Mouse (Mus musculus) limb, embryonic 15.5 days (tissue): ENCODE measurements around the gene Cblb. TPM values are rescaled to one million over a fixed set of nuclear protein-coding genes. Genes with fewer than 3 reads are reported as not detected.

Experiments
- ATAC-seq: fragments of 200-750 bp; cut with Nextera tagmentation; 2 replicates; pipeline ENCODE4 v1.8.0; 2017; ENCODE audit warnings: low read depth, moderate TSS enrichment; ENCODE audit not compliant: insufficient number of reproducible peaks, low FRiP score, low TSS enrichment
- H3K27ac ChIP-seq: fragments of 300-500 bp; sonication (generic); 2 replicates; pipeline ENCODE4 v1.5.1; 2015; ENCODE audit warnings: moderate library complexity, mild to moderate bottlenecking, inconsistent platforms
- H3K27me3 ChIP-seq: fragments of 300-500 bp; sonication (generic); 2 replicates; pipeline ENCODE4 v1.6.1; 2015; ENCODE audit warnings: inconsistent platforms
- H3K36me3 ChIP-seq: fragments of 300-500 bp; sonication (generic); 2 replicates; pipeline ENCODE4 v1.6.1; 2015; ENCODE audit warnings: inconsistent platforms
- H3K4me1 ChIP-seq: fragments of 300-500 bp; sonication (generic); 2 replicates; pipeline ENCODE4 v1.6.1; 2015; ENCODE audit warnings: inconsistent platforms
- H3K4me2 ChIP-seq: fragments of 300-500 bp; sonication (generic); 2 replicates; pipeline ENCODE4 v1.6.1; 2015; ENCODE audit warnings: mild to moderate bottlenecking, inconsistent platforms
- H3K4me3 ChIP-seq: fragments of 300-500 bp; sonication (generic); 2 replicates; pipeline ENCODE4 v1.5.1; 2015; ENCODE audit warnings: mild to moderate bottlenecking, inconsistent platforms
- H3K9ac ChIP-seq: fragments of 300-500 bp; sonication (generic); 2 replicates; pipeline ENCODE4 v1.6.1; 2015; ENCODE audit warnings: inconsistent platforms
- H3K9me3 ChIP-seq: fragments of 300-500 bp; sonication (generic); 2 replicates; pipeline ENCODE4 v1.6.1; 2016; ENCODE audit warnings: inconsistent platforms
- WGBS: fragments of 180-500 bp; shearing (Covaris S2); methylation state at CpG from one replicate; pipeline ENCODE4 v1.1.7; 2015; 5-methylcytosine and 5-hydroxymethylcytosine counted together
- polyA plus RNA-seq: library from polyadenylated mRNA; unstranded; fragments of >200 nt; fragmentation: Nextera tagmentation; extraction: Ambion mirVana; gene quantifications from 2 replicates; pipeline ENCODE4 v1.2.1, GENCODE M21; 2015

Cblb gene
- polyA plus RNA-seq, 1 experiment from 2014 or later, result 15.2 TPM

GRCm38 (mm10) chr16:52189103-52189502, 158.1 kb downstream of the Cblb start:
- no peak overlapping the region for H3K4me3 ChIP-seq
- peaks cover 46% of the 10 kb centered on the region for H3K36me3 ChIP-seq

GRCm38 (mm10) chr16:52190714-52191113, 159.7 kb downstream of the Cblb start:
- no peak for ATAC-seq
- Histone ChIP-seq H3K36me3 (peaks cover 49% of the 10 kb centered on the region), H3K4me2 (no peak overlapping the region), H3K4me3 (no peak overlapping the region), H3K27me3 (no peaks in the 10 kb centered on the region), H3K4me1 (no peaks in the 10 kb centered on the region), H3K9me3 (no peaks in the 10 kb centered on the region), H3K27ac (no peak overlapping the region), H3K9ac (no peak overlapping the region)
- 88% methylated on average over 5 of the region's 5 CpGs for WGBS

More at GRCm38 (mm10) chr16:52189103-52189502, 158.1 kb downstream of the Cblb start:
- no peak for ATAC-seq
- no peaks in the 10 kb centered on the region for H3K9me3 ChIP-seq
- H3K9ac ChIP-seq, result no peak overlapping the region
- no peaks in the 10 kb centered on the region for H3K27me3 ChIP-seq
- WGBS, result 76% methylated on average over 2 of the region's 2 CpGs
- H3K27ac ChIP-seq, result no peak overlapping the region
- no peaks in the 10 kb centered on the region for H3K4me1 ChIP-seq
- no peak overlapping the region for H3K4me2 ChIP-seq

- ATAC-seq, result no peak
- WGBS, result 91% methylated on average over 5 of the region's 5 CpGs
Observed at GRCm38 (mm10) chr16:52194040-52194439, 163.0 kb downstream of the Cblb start.

GRCm38 (mm10) chr16:52194866-52195265, 163.8 kb downstream of the Cblb start:
- Histone ChIP-seq H3K36me3 (peaks cover 46% of the 10 kb centered on the region), H3K27ac (no peak overlapping the region), H3K4me3 (no peak overlapping the region), H3K9ac (no peak overlapping the region), H3K27me3 (no peaks in the 10 kb centered on the region), H3K4me2 (no peak overlapping the region), H3K4me1 (no peaks in the 10 kb centered on the region), H3K9me3 (no peaks in the 10 kb centered on the region)
- ATAC-seq, result no peak
- WGBS, result 92% methylated on average over 3 of the region's 3 CpGs

More at GRCm38 (mm10) chr16:52194040-52194439, 163.0 kb downstream of the Cblb start:
- Histone ChIP-seq H3K27ac (no peak overlapping the region), H3K4me3 (no peak overlapping the region), H3K4me2 (no peak overlapping the region), H3K4me1 (no peaks in the 10 kb centered on the region), H3K36me3 (peaks cover 51% of the 10 kb centered on the region), H3K9me3 (no peaks in the 10 kb centered on the region), H3K27me3 (no peaks in the 10 kb centered on the region), H3K9ac (no peak overlapping the region)

GRCm38 (mm10) chr16:52200107-52200506, 169.1 kb downstream of the Cblb start:
- H3K4me3 ChIP-seq, result no peak overlapping the region
- no peak overlapping the region for H3K4me2 ChIP-seq
- H3K4me1 ChIP-seq, result no peaks in the 10 kb centered on the region
- no peaks in the 10 kb centered on the region for H3K9me3 ChIP-seq
- no peak overlapping the region for H3K9ac ChIP-seq
- 90% methylated on average over 7 of the region's 7 CpGs for WGBS
- peaks cover 23% of the 10 kb centered on the region for H3K36me3 ChIP-seq
- no peak for ATAC-seq
- no peaks in the 10 kb centered on the region for H3K27me3 ChIP-seq
- no peak overlapping the region for H3K27ac ChIP-seq

GRCm38 (mm10) chr16:52210844-52211606, 180.0 kb downstream of the Cblb start:
- no peak for ATAC-seq
- Histone ChIP-seq H3K27ac (no peak overlapping the region), H3K36me3 (no peaks in the 10 kb centered on the region), H3K4me2 (no peak overlapping the region), H3K4me1 (no peaks in the 10 kb centered on the region), H3K9me3 (no peaks in the 10 kb centered on the region), H3K27me3 (no peaks in the 10 kb centered on the region), H3K4me3 (no peak overlapping the region), H3K9ac (no peak overlapping the region)
- WGBS, result 62% methylated on average over 8 of the region's 8 CpGs

GRCm38 (mm10) chr16:52219069-52219468, 188.0 kb downstream of the Cblb start:
- ATAC-seq, result no peak
- no peaks in the 10 kb centered on the region for H3K36me3 ChIP-seq
- no peak overlapping the region for H3K4me2 ChIP-seq
- no peak overlapping the region for H3K9ac ChIP-seq
- no peak overlapping the region for H3K27ac ChIP-seq
- H3K27me3 ChIP-seq, result no peaks in the 10 kb centered on the region
- H3K4me3 ChIP-seq, result no peak overlapping the region
- WGBS, result 17% methylated on average over 2 of the region's 2 CpGs
- H3K9me3 ChIP-seq, result no peaks in the 10 kb centered on the region
- H3K4me1 ChIP-seq, result no peaks in the 10 kb centered on the region

GRCm38 (mm10) chr16:52222896-52223295, 191.9 kb downstream of the Cblb start:
- Histone ChIP-seq H3K4me1 (no peaks in the 10 kb centered on the region), H3K4me2 (no peak overlapping the region), H3K9ac (no peak overlapping the region), H3K27me3 (no peaks in the 10 kb centered on the region), H3K4me3 (no peak overlapping the region), H3K9me3 (no peaks in the 10 kb centered on the region), H3K27ac (no peak overlapping the region), H3K36me3 (no peaks in the 10 kb centered on the region)
- WGBS, result 79% methylated on average over 4 of the region's 4 CpGs
- no peak for ATAC-seq

GRCm38 (mm10) chr16:52229446-52229845, 198.4 kb downstream of the Cblb start:
- no peaks in the 10 kb centered on the region for H3K27me3 ChIP-seq
- no peak overlapping the region for H3K9ac ChIP-seq
- H3K4me2 ChIP-seq, result no peak overlapping the region
- H3K27ac ChIP-seq, result no peak overlapping the region
- WGBS, result 60% methylated on average over 7 of the region's 7 CpGs
- no peaks in the 10 kb centered on the region for H3K9me3 ChIP-seq
- H3K36me3 ChIP-seq, result no peaks in the 10 kb centered on the region
- no peak for ATAC-seq
- H3K4me1 ChIP-seq, result no peaks in the 10 kb centered on the region
- H3K4me3 ChIP-seq, result no peak overlapping the region

GRCm38 (mm10) chr16:52229930-52230329, 198.9 kb downstream of the Cblb start:
- Histone ChIP-seq H3K9me3 (no peaks in the 10 kb centered on the region), H3K9ac (no peak overlapping the region), H3K4me1 (no peaks in the 10 kb centered on the region), H3K36me3 (no peaks in the 10 kb centered on the region), H3K4me2 (no peak overlapping the region), H3K27ac (no peak overlapping the region), H3K27me3 (no peaks in the 10 kb centered on the region), H3K4me3 (no peak overlapping the region)
- WGBS, result 55% methylated on average over 2 of the region's 2 CpGs
- no peak for ATAC-seq

- Histone ChIP-seq H3K4me1 (peaks cover 2% of the 10 kb centered on the region; the same call in 1 of the 2 replicates), H3K4me2 (no peak overlapping the region), H3K9me3 (no peaks in the 10 kb centered on the region), H3K4me3 (no peak overlapping the region), H3K27ac (no peak overlapping the region), H3K27me3 (no peaks in the 10 kb centered on the region), H3K36me3 (no peaks in the 10 kb centered on the region), H3K9ac (no peak overlapping the region)
- no peak for ATAC-seq
- 32% methylated on average over 2 of the region's 2 CpGs for WGBS
Observed at GRCm38 (mm10) chr16:52242144-52242543, 211.1 kb downstream of the Cblb start.

- ATAC-seq, result no peak
- Histone ChIP-seq H3K4me2 (no peak overlapping the region), H3K4me1 (peaks cover 2% of the 10 kb centered on the region; the same call in 1 of the 2 replicates), H3K27me3 (no peaks in the 10 kb centered on the region), H3K9me3 (no peaks in the 10 kb centered on the region), H3K36me3 (no peaks in the 10 kb centered on the region), H3K4me3 (no peak overlapping the region), H3K9ac (no peak overlapping the region), H3K27ac (no peak overlapping the region)
- WGBS, result 78% methylated on average over 4 of the region's 4 CpGs
Observed at GRCm38 (mm10) chr16:52243421-52243973, 212.5 kb downstream of the Cblb start.
